Mouse (Mus musculus): ENCODE data around the gene Elovl4. TPM values are rescaled to one million over a fixed set of nuclear protein-coding genes. Genes with fewer than 3 reads are reported as not detected.

Elovl4 gene
- total RNA-seq, 2 experiments from 2014 or later: 0.08 to 0.25 TPM

DNA sequence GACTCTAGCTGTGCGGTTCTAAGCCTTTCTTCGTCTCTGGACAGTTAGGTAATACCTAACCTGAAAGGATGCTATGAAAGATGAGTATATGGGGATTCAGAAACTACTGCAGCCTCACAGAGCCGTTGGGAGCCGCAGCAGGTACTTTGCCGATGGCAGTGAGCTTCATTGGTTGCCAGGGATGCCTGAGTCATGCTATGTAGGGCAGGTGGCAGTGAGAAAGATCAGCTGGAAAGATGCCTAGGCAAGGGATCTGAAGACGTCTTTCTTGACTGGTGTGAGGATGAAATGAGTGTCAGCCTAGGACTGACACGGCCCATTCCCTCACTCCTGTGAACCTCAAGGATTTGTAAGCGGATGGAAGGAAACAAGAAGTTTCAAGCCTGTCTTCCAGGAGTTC lies 8.2 kb downstream of the Elovl4 start:
- no peak overlapping the region for H3K27ac ChIP-seq
- no peak for TF ChIP-seq CTCF (IDR thresholded peaks at IDR 0.05)
- H3K4me3 ChIP-seq: no peak overlapping the region
- DNase-seq: no peak
- intact Hi-C loops (cut with DNase I): no loop called here

GRCm38 (mm10) chr9:83796875-83797274 lies 9.2 kb downstream of the Elovl4 start:
- H3K27ac ChIP-seq: no peak overlapping the region
- intact Hi-C loops (cut with DNase I): no loop called here
- no peak for TF ChIP-seq CTCF (IDR thresholded peaks at IDR 0.05)
- no peak overlapping the region for H3K4me3 ChIP-seq
- DNase-seq: no peak

GRCm38 (mm10) chr9:83789326-83789725 lies 16.8 kb downstream of the Elovl4 start:
- DNase-seq: no peak
- no peak overlapping the region for H3K27ac ChIP-seq
- intact Hi-C loops (cut with DNase I): no loop called here
- TF ChIP-seq CTCF (IDR thresholded peaks at IDR 0.05): no peak
- H3K4me3 ChIP-seq: no peak overlapping the region

- H3K4me3 ChIP-seq: no peak overlapping the region
- no peak for TF ChIP-seq CTCF (IDR thresholded peaks at IDR 0.05)
- intact Hi-C loops (cut with DNase I): no loop called here
- no peak for DNase-seq
- no peak overlapping the region for H3K27ac ChIP-seq
Measured at GRCm38 (mm10) chr9:83785501-83785900, 20.6 kb downstream of the Elovl4 start.

GRCm38 (mm10) chr9:83778317-83778960 lies 27.6 kb downstream of the Elovl4 start:
- intact Hi-C loops (cut with DNase I): no loop called here
- Histone ChIP-seq H3K27ac (no peak overlapping the region), H3K4me3 (no peak overlapping the region)
- DNase-seq: no peak
- TF ChIP-seq CTCF (IDR thresholded peaks at IDR 0.05): no peak

DNA sequence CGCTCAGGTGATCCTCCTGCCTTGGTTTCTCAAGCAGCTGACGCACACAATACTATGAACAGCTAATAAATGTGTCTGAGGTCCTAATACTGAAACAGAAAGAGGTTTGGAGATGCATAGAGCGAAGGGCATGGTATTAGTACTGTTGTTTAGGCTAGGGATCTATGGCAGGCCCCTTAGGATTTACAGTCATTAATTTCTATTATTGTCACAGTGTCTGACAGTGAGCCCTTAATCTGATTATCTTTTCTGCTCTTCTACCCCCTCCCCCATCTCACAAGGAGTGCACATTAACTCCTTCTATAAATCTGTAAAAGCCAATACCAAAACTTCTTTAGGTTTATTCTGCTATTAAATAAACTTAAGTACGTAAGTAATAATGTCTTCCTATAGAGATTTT lies 44.8 kb downstream of the Elovl4 start:
- intact Hi-C loops (cut with DNase I): no loop called here
- TF ChIP-seq CTCF (IDR thresholded peaks at IDR 0.05): no peak
- no peak for DNase-seq
- Histone ChIP-seq H3K4me3 (no peak overlapping the region), H3K27ac (no peak overlapping the region)

- peak; percentile 41 for DNase-seq
- intact Hi-C loops (cut with DNase I): no loop called here
- no peak for TF ChIP-seq CTCF (IDR thresholded peaks at IDR 0.05)
- Histone ChIP-seq H3K27ac (no peak overlapping the region), H3K4me3 (no peak overlapping the region)
Measured at GRCm38 (mm10) chr9:83731877-83732276, 74.2 kb downstream of the Elovl4 start.

- H3K27ac ChIP-seq: no peak overlapping the region
- no peak for TF ChIP-seq CTCF (IDR thresholded peaks at IDR 0.05)
- no peak overlapping the region for H3K4me3 ChIP-seq
- no peak for DNase-seq
- intact Hi-C loops (cut with DNase I): no loop called here
Measured at GRCm38 (mm10) chr9:83730836-83731235, 75.2 kb downstream of the Elovl4 start.

Other genes with a start within 250 kb of the Elovl4 start
- gene Ttk, start 28.4 kb upstream of the Elovl4 start, total RNA-seq (2021): under 1 TPM; 0.08 to 0.14 TPM
- gene Bckdhb, start 118.9 kb upstream of the Elovl4 start, total RNA-seq (2021): 10 to 100 TPM; 33.1 to 72.5 TPM

Data from gastrocnemius, adult 2 months (tissue).